Mouse (Mus musculus) limb, embryonic 14.5 days (tissue): ENCODE measurements around the gene Engase. TPM values are rescaled to one million over a fixed set of nuclear protein-coding genes. Genes with fewer than 3 reads are reported as not detected.

ENCODE experiments used
- ATAC-seq: fragments of 200-750 bp; cut with Nextera tagmentation; 2 replicates; pipeline ENCODE4 v1.8.0; 2017; ENCODE audit warnings: low read depth, moderate number of reproducible peaks, moderate TSS enrichment; ENCODE audit not compliant: low FRiP score
- DNase-seq: peaks from one replicate; pipeline ENCODE4 v3.0.0-alpha.2; 2015; ENCODE audit warnings: low spot score
- H3K27ac ChIP-seq: fragments of 300-500 bp; sonication (generic); replicated peaks from 2 replicates; pipeline ENCODE4 v1.5.1; 2014; ENCODE audit warnings: low read depth, mild to moderate bottlenecking, low read length, moderate library complexity, mixed read lengths
- H3K27me3 ChIP-seq: fragments of 300-500 bp; sonication (generic); 2 replicates; pipeline ENCODE4 v1.6.1; 2014; ENCODE audit warnings: low read length, mixed read lengths; ENCODE audit not compliant: control insufficient read depth, insufficient read depth
- H3K36me3 ChIP-seq: fragments of 300-500 bp; sonication (generic); 2 replicates; pipeline ENCODE4 v1.6.1; 2014; ENCODE audit warnings: mild to moderate bottlenecking, low read length, moderate library complexity, mixed read lengths; ENCODE audit not compliant: control insufficient read depth, insufficient read depth
- H3K4me1 ChIP-seq: fragments of 300-500 bp; sonication (generic); 2 replicates; pipeline ENCODE4 v1.6.1; 2014; ENCODE audit warnings: antibody characterized with exemption, low read length, mixed read lengths; ENCODE audit not compliant: control insufficient read depth, insufficient read depth
- H3K4me2 ChIP-seq: fragments of 300-500 bp; sonication (generic); replicated peaks from 2 replicates; pipeline ENCODE4 v1.6.1; 2014; ENCODE audit warnings: low read depth, mild to moderate bottlenecking, low read length, moderate library complexity; ENCODE audit not compliant: severe bottlenecking
- H3K4me3 ChIP-seq: fragments of 300-500 bp; sonication (generic); replicated peaks from 2 replicates; pipeline ENCODE4 v1.5.1; 2014; ENCODE audit warnings: low read length
- H3K9ac ChIP-seq: fragments of 300-500 bp; sonication (generic); 2 replicates; pipeline ENCODE4 v1.6.1; 2014; ENCODE audit warnings: mild to moderate bottlenecking, low read depth, low read length, moderate library complexity; ENCODE audit not compliant: severe bottlenecking
- H3K9me3 ChIP-seq: fragments of 300-500 bp; sonication (generic); 2 replicates; pipeline ENCODE4 v1.6.1; 2016; ENCODE audit warnings: low read length; ENCODE audit not compliant: control insufficient read depth
- POLR2A ChIP-seq: fragments of 200-500 bp; IDR thresholded peaks from 2 replicates; pipeline ENCODE4 v1.8.0; 2012; ENCODE audit warnings: inconsistent platforms, mild to moderate bottlenecking, moderate library complexity, borderline replicate concordance; ENCODE audit not compliant: insufficient read depth, insufficient read length; ENCODE audit errors: extremely low read depth
- WGBS: fragments of 180-500 bp; shearing (Covaris S2); extraction: QIAGEN DNeasy Blood & Tissue Kit; methylation state at CpG from one replicate; pipeline ENCODE4 v1.1.7; 2014; 5-methylcytosine and 5-hydroxymethylcytosine counted together
- polyA plus RNA-seq, 2 experiments: library from polyadenylated mRNA; depleted of rRNA in 1 of 2; stranded (reverse) in 1 of 2; unstranded in 1 of 2; fragments of >200 nt; fragmentation: Nextera tagmentation in 1 of 2; extraction: Ambion mirVana in 1 of 2; gene quantifications; 2 replicates each; pipeline versions ENCODE4 v1.2.1 to v1.2.3; 2012 to 2014

Engase gene
- polyA plus RNA-seq, 2 experiments: 4.5 to 7.9 TPM

- DNase-seq (no peak), ATAC-seq (no peak)
- 0 out of 2 replicates have a peak overlapping the region, but pooled peaks have one; percentile 7 for H3K9ac ChIP-seq
- no peaks in the 10 kb centered on the region for H3K9me3 ChIP-seq
- WGBS: 42% methylated on average over 12 of the region's 12 CpGs
- peaks cover 15% of the 10 kb centered on the region for H3K4me1 ChIP-seq
- H3K4me3 ChIP-seq: no peak overlapping the region
- TF ChIP-seq POLR2A: no peak
- no peaks in the 10 kb centered on the region for H3K27me3 ChIP-seq
- peaks cover 14% of the 10 kb centered on the region for H3K36me3 ChIP-seq
- H3K27ac ChIP-seq: 0 out of 2 replicates have a peak overlapping the region, but pooled peaks have one; percentile 8
- no peak overlapping the region for H3K4me2 ChIP-seq
These were observed 12.3 kb downstream of the Engase start for GRCm38 (mm10) chr11:118488907-118489270.

GRCm38 (mm10) chr11:118490566-118491218, 14.1 kb downstream of the Engase start:
- peak; percentile 48 for DNase-seq
- Histone ChIP-seq H3K36me3 (peaks cover 4% of the 10 kb centered on the region), H3K27ac (no peak overlapping the region), H3K9me3 (no peaks in the 10 kb centered on the region), H3K4me1 (peaks cover 15% of the 10 kb centered on the region), H3K27me3 (no peaks in the 10 kb centered on the region), H3K4me3 (no peak overlapping the region), H3K4me2 (peak overlapping the region; percentile 24), H3K9ac (no peak overlapping the region)
- WGBS: 31% methylated on average over 22 of the region's 22 CpGs
- no peak; the same call in 1 of the 2 replicates for ATAC-seq
- TF ChIP-seq POLR2A: no peak

GRCm38 (mm10) chr11:118491230-118491629, 14.6 kb downstream of the Engase start:
- Histone ChIP-seq H3K9ac (no peak overlapping the region), H3K27me3 (no peaks in the 10 kb centered on the region), H3K4me1 (peaks cover 15% of the 10 kb centered on the region), H3K4me3 (no peak overlapping the region), H3K4me2 (no peak overlapping the region), H3K9me3 (no peaks in the 10 kb centered on the region), H3K36me3 (0 out of 2 replicates have a peak, but pooled peaks cover 3% of the 10 kb centered on the region), H3K27ac (no peak overlapping the region)
- ATAC-seq: no peak
- 88% methylated on average over 7 of the region's 7 CpGs for WGBS
- no peak for DNase-seq
- TF ChIP-seq POLR2A: no peak

GRCm38 (mm10) chr11:118493458-118493857, 16.8 kb downstream of the Engase start:
- Histone ChIP-seq H3K4me3 (no peak overlapping the region), H3K36me3 (no peaks in the 10 kb centered on the region), H3K9me3 (no peaks in the 10 kb centered on the region), H3K9ac (no peak overlapping the region), H3K4me2 (no peak overlapping the region), H3K4me1 (peaks cover 12% of the 10 kb centered on the region), H3K27me3 (no peaks in the 10 kb centered on the region), H3K27ac (no peak overlapping the region)
- no peak for DNase-seq
- ATAC-seq: no peak
- WGBS: 81% methylated on average over 2 of the region's 2 CpGs
- no peak for TF ChIP-seq POLR2A

GRCm38 (mm10) chr11:118494001-118494737, 17.5 kb downstream of the Engase start:
- H3K36me3 ChIP-seq: no peaks in the 10 kb centered on the region
- no peak for ATAC-seq
- H3K4me1 ChIP-seq: peaks cover 5% of the 10 kb centered on the region; the same call in 1 of the 2 replicates
- WGBS: 76% methylated on average over 12 of the region's 12 CpGs
- H3K4me3 ChIP-seq: no peak overlapping the region
- H3K9ac ChIP-seq: no peak overlapping the region
- no peak for TF ChIP-seq POLR2A
- DNase-seq: no peak
- H3K27ac ChIP-seq: no peak overlapping the region
- no peaks in the 10 kb centered on the region for H3K9me3 ChIP-seq
- no peaks in the 10 kb centered on the region for H3K27me3 ChIP-seq
- H3K4me2 ChIP-seq: no peak overlapping the region
